Mouse (Mus musculus) CH12.LX (cell line): ENCODE measurements at regions not wholly inside any gene's neighbourhood (a gene's known extent, or its start where the extent isn't known, plus 50 kb on each side); places are given as distances from the start of the nearest gene placed in this dataset.

Source experiments
- DNase-seq: peaks from one replicate; pipeline ENCODE4 v3.0.0-alpha.2; 2013; ENCODE audit errors: extremely low read depth
- H3K27ac ChIP-seq: 2 replicates; pipeline ENCODE4 v1.5.1; 2012; ENCODE audit warnings: low read depth, mild to moderate bottlenecking, control low read depth, moderate library complexity; ENCODE audit not compliant: insufficient read depth
- H3K27me3 ChIP-seq: replicated peaks from 2 replicates; pipeline ENCODE3; 2012; ENCODE audit warnings: inconsistent platforms
- H3K36me3 ChIP-seq, 2 experiments: replicated peaks in 1 of 2; 2 replicates each; pipeline versions ENCODE3 to v1.6.1; 2012; ENCODE audit warnings: inconsistent platforms in 1 of 2, low read length in 1 of 2, mild to moderate bottlenecking in 1 of 2, mixed read lengths in 1 of 2, moderate library complexity in 1 of 2; ENCODE audit not compliant: control insufficient read depth in 1 of 2, insufficient read depth in 1 of 2
- H3K4me1 ChIP-seq, 2 experiments: 2 replicates each; pipeline ENCODE4 v1.6.1; 2012; ENCODE audit warnings: inconsistent platforms in 1 of 2, moderate library complexity in 1 of 2; ENCODE audit not compliant: insufficient read depth in 2 of 2, control insufficient read depth in 1 of 2
- H3K4me2 ChIP-seq: 2 replicates; pipeline ENCODE4 v1.6.1; 2012; ENCODE audit warnings: low read depth, mild to moderate bottlenecking, control low read depth; ENCODE audit not compliant: poor library complexity, insufficient read depth, severe bottlenecking
- H3K4me3 ChIP-seq, 3 experiments: fragments of 150-350 bp in 1 of 3; sonication (generic) in 1 of 3; replicated peaks in 1 of 3; 2 replicates each; pipeline versions ENCODE3 to v1.5.1; 2011 to 2012; ENCODE audit warnings: low read depth in 2 of 3, low read length in 2 of 3, mild to moderate bottlenecking in 2 of 3, moderate library complexity in 2 of 3, control low read depth in 1 of 3, improper control_type of control experiment in 1 of 3, inconsistent platforms in 1 of 3, mixed read lengths in 1 of 3; ENCODE audit not compliant: poor library complexity in 1 of 3
- H3K79me2 ChIP-seq: replicated peaks from 2 replicates; pipeline ENCODE4 v1.6.1; 2012; ENCODE audit warnings: mild to moderate bottlenecking, moderate library complexity; ENCODE audit not compliant: control insufficient read depth, poor library complexity, insufficient read depth, severe bottlenecking; ENCODE audit errors: extremely low read depth
- H3K9ac ChIP-seq: 2 replicates; pipeline ENCODE4 v1.6.1; 2012; ENCODE audit warnings: low read depth, mild to moderate bottlenecking, control low read depth, moderate library complexity; ENCODE audit not compliant: insufficient read depth
- H3K9me3 ChIP-seq: replicated peaks from 2 replicates; pipeline ENCODE3; 2012; ENCODE audit warnings: low read length, inconsistent platforms, mixed read lengths
- E2F4 ChIP-seq: IDR thresholded peaks from 2 replicates; pipeline ENCODE4 v1.6.1; 2011; ENCODE audit warnings: low read depth, low read length, improper control_type of control experiment; ENCODE audit not compliant: insufficient replicate concordance
- EP300 ChIP-seq: IDR thresholded peaks from 2 replicates; pipeline ENCODE4 v1.6.1; 2011; ENCODE audit warnings: low read length, improper control_type of control experiment
- ETS1 ChIP-seq: conservative IDR thresholded peaks from 2 replicates; pipeline ENCODE4 v1.6.1; 2012; ENCODE audit warnings: low read depth, mild to moderate bottlenecking, inconsistent platforms, low read length, improper control_type of control experiment, moderate library complexity
- KAT2A ChIP-seq: IDR thresholded peaks from 2 replicates; pipeline ENCODE4 v1.6.1; 2012; ENCODE audit warnings: low read length, improper control_type of control experiment, inconsistent platforms; ENCODE audit not compliant: insufficient replicate concordance
- PAX5 ChIP-seq: IDR thresholded peaks from 2 replicates; pipeline ENCODE4 v1.6.1; 2012; ENCODE audit warnings: low read length, inconsistent platforms, mixed read lengths
- POLR2AphosphoS2 ChIP-seq: IDR thresholded peaks from 2 replicates; pipeline ENCODE4 v1.6.1; 2011; ENCODE audit warnings: low read depth, low read length, improper control_type of control experiment
- RAD21 ChIP-seq: IDR thresholded peaks from 2 replicates; pipeline ENCODE4 v1.6.1; 2011; ENCODE audit warnings: low read depth, mild to moderate bottlenecking, low read length, improper control_type of control experiment, moderate library complexity
- ZKSCAN1 ChIP-seq: IDR thresholded peaks from 2 replicates; pipeline ENCODE4 v1.6.1; 2012; ENCODE audit warnings: low read depth, inconsistent platforms, low read length, improper control_type of control experiment, borderline replicate concordance
- dilution Hi-C: fragments of 300-500 bp; cut with MboI; formaldehyde crosslinking; loops from 2 replicates; pipeline ENCODE4 v1.14.3; 2020; ENCODE audit warnings: low sequenced_read_pairs; ENCODE audit not compliant: extremely low pct_unique_long_range_greater_than_20kb, extremely low pct_ligation_motif_present
- in situ Hi-C: fragments of 300-500 bp; cut with MboI; formaldehyde crosslinking; loops from 3 replicates; pipeline ENCODE4 v1.14.3; 2019; ENCODE audit warnings: low sequenced_read_pairs, low pct_ligation_motif_present, low pct_unique_long_range_greater_than_20kb, mixed read lengths

DNA sequence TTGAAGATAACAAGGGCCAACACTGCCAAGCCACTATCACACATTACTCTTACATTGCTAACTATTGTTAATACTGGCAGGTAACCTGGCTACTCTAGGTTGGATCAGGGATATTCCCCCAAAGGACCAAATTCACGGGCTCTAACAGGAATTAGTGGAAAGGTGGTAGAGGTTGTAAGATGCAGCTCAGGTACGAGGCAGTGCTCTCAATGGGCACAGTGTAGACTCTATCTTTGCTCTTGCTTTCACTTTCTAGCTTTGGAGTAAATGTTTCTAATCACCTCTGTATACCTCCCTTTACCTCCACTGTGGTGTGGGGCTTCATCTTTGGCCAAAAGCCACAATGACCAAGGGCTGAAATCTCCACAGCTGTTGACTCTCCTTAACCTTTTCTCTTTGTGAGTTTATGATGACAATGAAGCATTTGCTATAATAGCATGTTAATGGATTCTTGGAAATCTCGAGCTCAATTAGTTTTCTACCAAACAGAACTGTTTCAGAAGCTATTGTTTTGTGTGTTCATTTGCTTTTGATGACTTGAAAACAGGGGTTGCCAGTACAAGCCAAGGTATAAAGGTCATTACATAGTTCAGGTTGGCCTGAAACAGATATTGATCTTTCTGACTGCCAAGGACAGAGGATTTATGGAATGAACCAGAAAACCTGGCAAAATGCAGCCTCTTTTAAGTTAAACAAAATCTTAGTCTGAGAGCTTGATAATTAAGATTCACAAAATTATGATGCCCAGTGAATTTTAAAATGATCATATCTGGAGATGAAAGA lies 454.1 kb downstream of the 1190002N15Rik start:
- no peaks in the 10 kb centered on the region for H3K79me2 ChIP-seq
- no peak for TF ChIP-seq PAX5
- no peak for TF ChIP-seq E2F4
- TF ChIP-seq ETS1: no peak
- TF ChIP-seq EP300: no peak
- no peak for TF ChIP-seq RAD21
- no peak for TF ChIP-seq ZKSCAN1
- H3K4me3 ChIP-seq: no peak overlapping the region
- no peaks in the 10 kb centered on the region for H3K27me3 ChIP-seq
- H3K9ac ChIP-seq: no peak overlapping the region
- no peak overlapping the region for H3K4me2 ChIP-seq
- H3K36me3 ChIP-seq: no peaks in the 10 kb centered on the region
- peaks cover 33% of the 10 kb centered on the region for H3K9me3 ChIP-seq
- in situ Hi-C loops (no loop called here), dilution Hi-C loops (no loop called here)
- no peaks in the 10 kb centered on the region for H3K4me1 ChIP-seq
- no peak overlapping the region for H3K27ac ChIP-seq
- no peak for DNase-seq

DNA sequence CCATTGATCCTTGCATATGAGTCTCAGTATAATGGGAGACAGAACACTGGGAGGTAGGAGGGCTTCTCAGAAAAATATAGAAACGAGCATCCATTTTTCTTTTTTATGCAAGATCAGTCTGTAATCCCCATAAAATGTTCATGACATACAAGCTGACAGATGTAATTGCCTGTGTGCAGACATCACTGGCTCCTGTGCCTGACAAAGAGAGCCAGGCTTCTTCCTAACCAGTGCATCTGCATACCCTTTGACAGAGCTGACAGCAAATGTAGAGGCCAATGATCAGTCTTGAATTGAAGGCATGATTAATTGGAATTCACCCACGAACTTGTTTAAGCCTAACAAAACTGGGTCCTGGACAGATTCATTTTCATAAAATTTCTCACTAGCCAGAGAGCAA lies 463.0 kb downstream of the 1190002N15Rik start:
- no peaks in the 10 kb centered on the region for H3K79me2 ChIP-seq
- DNase-seq: no peak
- no peak overlapping the region for H3K27ac ChIP-seq
- no peak for TF ChIP-seq KAT2A
- H3K4me2 ChIP-seq: no peak overlapping the region
- H3K4me3 ChIP-seq: no peak overlapping the region
- H3K9ac ChIP-seq: no peak overlapping the region
- no peaks in the 10 kb centered on the region for H3K36me3 ChIP-seq
- no peaks in the 10 kb centered on the region for H3K4me1 ChIP-seq
- dilution Hi-C loops (no loop called here), in situ Hi-C loops (no loop called here)
- H3K27me3 ChIP-seq: no peaks in the 10 kb centered on the region
- H3K9me3 ChIP-seq: peaks cover 40% of the 10 kb centered on the region

DNA sequence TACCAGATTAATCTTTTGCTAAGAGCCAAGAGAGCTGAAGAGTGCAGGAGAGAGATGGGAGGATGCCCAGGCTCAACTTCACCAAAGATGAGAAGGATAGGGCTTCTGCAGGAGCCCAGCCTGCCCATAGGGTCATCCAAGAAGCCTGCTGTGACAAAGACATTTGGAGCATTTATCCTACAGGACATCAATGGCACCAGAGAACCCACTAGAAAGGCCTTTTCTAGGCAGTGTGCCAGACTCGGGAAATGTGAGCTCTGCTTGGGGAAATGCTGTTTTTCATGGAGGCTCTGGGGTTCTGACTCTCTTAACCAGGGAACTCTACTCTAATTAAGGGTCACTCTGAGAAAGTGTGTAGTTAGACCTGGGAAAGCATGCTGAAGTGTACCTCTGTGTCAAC lies 470.8 kb downstream of the 1190002N15Rik start:
- Histone ChIP-seq H3K79me2 (no peaks in the 10 kb centered on the region), H3K27me3 (no peaks in the 10 kb centered on the region), H3K9ac (no peak overlapping the region), H3K9me3 (peaks cover 26% of the 10 kb centered on the region), H3K4me1 (no peaks in the 10 kb centered on the region), H3K4me2 (no peak overlapping the region), H3K27ac (no peak overlapping the region), H3K36me3 (no peaks in the 10 kb centered on the region), H3K4me3 (no peak overlapping the region)
- in situ Hi-C loops (no loop called here), dilution Hi-C loops (no loop called here)
- TF ChIP-seq POLR2AphosphoS2: no peak
- DNase-seq: no peak
